Mouse (Mus musculus): Measurements from ENCODE around the gene Col8a1.
A peak's percentile ranks its signal among the peaks of the same experiment; 100 is the strongest.

The Col8a1 gene

DNA sequence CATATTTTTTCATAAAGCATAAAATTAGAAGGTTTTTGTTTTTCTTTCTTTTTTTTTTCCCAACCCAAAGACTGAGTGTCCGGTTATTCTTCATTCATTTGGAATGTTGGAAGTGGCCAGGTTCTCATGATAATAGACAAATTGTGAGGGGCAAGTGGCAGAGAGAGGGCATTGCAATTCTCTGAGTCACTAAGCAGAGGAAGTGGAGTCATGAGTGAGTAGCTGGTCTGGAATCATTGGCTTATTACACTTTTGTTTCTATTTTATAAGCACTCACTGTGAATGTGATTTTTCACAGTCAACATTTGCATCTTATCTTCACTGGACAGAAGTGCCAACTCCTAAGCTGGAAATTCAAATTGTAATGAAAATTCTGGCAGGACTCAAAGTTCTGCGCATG lies 82.9 kb downstream of the Col8a1 start:
- no peak for DNase-seq

DNA sequence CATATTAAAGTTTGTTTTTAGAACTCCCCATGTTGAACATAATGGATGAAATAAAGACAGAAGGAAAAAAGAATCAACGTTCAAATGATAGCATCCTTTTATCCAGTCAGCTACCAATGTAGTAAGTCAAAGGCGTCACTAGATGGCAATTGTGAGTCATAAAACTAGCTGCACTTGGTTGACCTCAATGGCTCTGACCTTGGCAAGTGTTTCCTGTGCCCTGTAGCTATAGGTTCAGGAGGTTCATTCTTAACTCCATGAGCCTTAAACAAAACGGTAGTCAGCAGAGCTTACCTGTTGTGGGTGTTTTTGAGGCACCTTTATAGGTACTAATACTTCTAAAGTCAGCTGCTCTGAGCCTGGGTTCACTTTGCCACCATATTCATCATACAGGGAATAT lies 85.2 kb downstream of the Col8a1 start:
- peak; percentile 60 for DNase-seq

DNA sequence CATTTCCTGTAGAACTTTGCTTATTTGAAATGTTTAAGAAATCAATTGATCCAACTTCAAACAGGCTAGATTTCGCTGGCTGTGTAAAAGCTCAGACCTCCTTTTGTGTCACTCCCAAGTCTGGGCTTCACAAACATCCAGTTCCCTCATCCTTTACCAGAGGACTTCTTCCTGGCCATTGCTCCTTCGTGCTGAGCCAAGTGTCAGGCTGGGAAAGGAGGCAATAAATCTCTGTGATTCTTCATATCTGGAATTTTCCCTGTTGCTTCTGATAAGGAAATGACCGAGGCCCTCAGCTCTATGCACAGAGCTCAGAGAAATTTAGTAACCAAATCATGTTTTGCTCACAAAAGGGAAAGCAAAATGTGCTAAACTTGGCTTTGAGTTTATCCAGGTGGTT lies 91.9 kb downstream of the Col8a1 start:
- DNase-seq: peak; percentile 13

DNA sequence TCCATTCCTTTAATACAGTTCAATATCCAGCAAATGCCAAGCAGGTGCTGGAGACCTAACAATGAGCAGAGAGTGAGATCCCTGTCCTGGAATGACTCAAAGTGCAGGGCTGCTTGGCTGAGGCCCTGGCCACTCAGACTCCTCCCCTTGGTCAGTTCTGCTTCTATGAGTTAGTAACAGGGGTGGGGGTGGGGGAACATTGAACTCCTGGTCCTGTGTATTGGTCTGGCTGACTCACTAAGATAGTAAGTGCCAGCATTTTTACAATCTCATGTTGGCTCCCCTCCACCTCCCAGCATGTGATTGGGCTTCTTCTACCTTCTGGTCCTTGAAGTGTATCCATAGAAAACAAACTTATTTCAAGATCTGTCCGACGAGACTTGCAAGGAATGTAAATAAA lies 104.6 kb downstream of the Col8a1 start:
- DNase-seq: peak; percentile 65

DNA sequence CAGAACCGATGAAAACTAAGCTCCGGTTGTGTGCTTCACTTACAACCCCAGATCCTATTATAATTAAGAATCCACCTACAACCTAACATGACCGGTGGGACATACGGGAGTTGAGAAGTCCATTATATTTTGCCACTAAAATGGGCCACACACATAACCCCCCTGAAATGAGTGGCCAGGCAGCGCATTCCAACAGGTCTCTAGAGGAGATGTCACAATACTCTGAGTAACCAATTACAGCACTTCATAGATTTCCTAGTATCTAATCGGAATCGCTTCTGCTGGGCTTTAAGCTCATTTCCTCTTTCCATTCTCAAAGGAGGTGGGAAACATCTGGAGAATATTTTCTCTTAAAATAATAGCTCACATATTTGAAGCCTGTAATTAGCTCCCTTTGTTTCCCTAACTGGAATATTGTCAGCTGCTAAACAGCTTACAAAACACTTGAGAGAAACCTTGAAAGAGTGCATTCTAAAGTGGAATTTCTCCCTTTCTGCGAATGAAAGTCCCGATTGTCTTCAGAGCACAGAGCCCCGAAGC lies 113.1 kb downstream of the Col8a1 start:
- no peak for DNase-seq

DNA sequence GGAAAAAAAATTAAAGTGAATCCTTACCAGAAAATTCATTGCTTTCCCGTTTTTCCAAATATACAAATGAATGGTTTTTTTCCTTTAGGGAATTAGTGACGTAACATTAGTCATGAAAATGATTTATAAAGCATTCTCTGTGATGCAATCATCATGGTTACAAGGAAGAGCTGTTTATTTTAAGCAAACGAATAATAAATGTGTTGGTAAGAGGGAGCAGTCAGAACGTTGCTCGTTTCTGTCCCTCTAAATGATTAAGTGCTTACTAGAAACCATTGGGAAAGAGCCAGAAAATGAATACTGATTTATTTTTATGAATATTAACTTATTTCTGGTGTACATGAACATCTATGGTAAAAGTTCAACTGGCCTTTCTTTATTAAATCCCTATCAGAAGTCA lies 119.8 kb downstream of the Col8a1 start:
- DNase-seq: no peak

DNA sequence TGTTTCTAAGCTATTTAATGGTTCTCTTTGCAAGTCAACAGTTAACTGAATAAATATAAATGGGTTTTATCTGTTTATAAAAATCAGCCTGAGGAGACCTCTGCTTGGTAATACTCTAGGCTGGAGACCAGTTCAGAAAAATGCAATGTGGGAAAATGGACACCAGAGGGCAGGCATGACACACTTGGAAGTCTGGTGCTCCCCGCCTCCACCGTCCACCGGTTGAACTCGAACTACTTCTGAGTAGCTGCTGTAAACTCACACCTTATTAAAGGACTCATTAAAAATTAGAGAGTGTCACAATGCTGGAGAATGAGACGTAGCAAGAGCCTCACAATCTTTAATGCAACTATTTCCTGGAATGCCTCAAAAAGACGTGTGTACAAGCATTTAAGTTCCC lies 120.3 kb downstream of the Col8a1 start:
- DNase-seq: peak; percentile 77

DNA sequence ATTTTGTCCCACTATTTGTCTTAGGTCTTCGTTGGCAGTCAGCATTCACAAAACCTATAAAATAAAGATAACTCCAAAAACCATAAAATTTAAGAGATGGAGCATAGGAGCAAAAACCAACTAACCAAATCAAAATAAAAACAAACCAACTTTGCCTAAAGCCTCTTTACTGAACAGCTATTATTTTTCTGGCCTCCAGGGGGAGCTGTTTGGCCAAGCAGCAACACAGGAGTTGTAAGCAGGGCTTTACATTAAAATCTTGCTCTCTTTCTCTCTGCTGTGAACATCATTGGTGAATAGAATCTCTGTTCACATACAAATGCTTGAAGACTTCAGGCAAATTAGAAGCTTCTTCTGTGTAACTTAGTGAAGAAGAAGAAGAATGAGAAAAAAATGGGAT lies 142.8 kb downstream of the Col8a1 start:
- DNase-seq: peak; percentile 44

DNA sequence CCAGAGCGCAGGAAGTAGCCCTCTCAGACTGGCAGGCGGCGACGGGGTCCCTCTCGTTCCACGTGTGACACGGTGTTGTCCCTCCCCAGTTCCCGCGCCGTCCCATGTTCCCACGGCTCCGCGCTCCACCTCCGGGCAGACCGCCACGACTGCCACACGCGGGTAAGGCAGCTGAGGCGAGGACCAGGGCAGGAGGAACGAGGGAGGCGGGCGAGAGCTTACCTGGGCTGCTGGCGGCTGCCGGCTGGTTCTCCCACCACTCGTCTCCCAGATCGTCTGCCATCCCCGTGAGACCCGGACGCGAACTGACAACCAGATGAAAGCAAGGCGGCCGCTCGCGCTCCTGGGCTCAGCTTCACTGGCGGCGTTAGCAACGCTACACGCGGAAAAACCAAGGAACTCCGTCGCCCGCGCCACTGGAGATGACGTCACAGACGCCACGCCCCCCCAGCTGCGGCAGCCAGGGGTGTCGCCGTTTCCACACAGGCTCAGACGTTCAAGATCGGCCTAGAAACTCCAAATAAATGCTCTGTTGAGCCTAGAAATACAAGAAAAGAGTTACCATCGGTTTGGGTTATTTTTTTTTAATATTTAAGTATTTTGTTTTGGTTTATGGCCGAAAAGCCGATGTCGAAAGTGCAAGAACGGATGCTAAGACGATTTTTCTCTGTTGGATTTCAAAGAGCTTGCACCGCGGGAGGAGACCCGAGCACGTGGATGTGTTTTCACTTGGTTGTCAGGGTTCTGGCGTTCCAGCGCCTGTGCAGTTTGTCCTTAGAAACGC lies 147.9 kb downstream of the Col8a1 start, which contains the start of gene Cmss1:
Gene Cmss1, minus strand, starts transcription at position 421 of the 784 bp plus-strand sequence.
- peak; percentile 81 for DNase-seq

DNA sequence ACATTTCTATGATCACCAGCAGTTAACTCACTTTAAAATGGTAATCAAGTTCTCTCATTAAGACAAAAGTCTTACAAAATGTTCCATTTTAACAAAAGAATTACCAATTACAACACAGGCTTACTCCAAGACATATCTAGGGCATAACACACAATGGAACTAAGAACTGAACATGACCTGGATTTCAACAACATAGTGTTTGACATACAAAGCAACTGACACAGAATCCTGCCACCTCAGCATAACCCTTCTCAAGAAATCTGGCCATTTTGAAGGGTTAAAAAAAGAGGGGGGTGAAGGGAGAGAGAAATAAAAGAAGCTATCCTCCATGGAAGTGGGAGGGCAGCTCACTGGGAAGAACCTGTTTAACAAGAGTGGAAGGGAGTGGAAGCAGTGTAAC lies 153.5 kb downstream of the Col8a1 start:
- no peak for DNase-seq

DNA sequence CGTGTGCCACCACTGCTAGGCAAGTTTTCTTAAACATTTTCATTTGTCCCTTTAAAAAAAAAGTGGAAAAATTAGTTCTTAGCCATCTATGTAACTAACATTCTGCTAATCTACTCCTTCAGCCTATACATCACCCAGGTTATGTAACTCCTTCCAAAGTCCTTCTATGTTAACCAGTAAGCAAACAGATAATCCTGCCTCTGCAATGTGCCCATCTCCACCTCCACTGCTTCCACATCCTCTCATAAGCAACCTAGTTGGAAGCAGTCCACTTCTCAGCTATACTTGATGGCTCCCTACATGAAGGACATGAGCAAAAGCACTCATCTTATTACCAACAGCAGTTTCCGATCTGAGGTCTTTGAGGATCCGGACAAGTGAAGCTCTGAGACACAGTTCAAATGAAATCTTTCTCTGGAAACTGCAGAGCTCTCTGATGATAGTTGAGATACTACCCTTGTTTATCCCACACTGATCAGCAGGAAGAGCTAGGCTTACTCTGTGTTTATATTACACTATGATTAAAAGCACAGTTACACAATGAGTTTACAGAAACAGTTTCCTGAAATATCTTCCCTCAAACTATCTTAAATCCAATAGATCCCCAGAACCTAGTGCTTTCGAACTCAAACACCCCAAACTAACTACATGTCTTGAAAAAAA lies 157.1 kb downstream of the Col8a1 start:
- DNase-seq: no peak

DNA sequence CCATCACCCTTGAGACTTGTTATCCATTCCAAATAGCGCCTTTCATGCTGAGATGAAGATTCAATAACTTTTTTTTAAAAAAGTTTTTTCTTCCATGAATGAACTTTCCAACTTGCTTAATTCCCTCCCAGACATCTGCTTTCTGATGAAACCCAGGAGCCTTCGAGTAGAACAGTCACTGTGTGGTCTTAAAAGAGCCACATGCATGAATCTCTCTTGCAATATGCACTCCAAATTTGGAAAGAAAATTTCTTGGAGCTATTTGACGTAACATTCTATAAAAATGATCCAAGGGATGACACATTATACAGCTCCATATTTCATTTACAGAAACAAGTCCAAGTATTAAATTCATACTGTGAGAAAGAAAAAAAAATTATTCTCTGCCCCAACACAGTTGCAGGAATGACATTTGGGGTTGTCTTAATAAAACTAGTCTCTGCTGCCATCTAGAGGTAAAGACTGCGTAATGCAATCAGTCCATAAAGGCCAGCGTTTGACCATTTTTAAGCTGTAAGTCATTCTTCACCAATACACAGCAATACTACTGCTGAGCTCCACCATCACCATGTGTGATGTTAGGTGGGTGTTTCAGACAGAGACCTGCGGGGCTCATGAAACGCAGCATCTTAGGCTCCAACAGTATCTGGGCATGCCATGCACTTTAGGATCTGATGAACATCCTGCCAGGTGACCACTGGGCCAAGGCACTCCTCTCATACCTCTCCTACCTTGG lies 160.9 kb downstream of the Col8a1 start:
- peak; percentile 74 for DNase-seq

DNA sequence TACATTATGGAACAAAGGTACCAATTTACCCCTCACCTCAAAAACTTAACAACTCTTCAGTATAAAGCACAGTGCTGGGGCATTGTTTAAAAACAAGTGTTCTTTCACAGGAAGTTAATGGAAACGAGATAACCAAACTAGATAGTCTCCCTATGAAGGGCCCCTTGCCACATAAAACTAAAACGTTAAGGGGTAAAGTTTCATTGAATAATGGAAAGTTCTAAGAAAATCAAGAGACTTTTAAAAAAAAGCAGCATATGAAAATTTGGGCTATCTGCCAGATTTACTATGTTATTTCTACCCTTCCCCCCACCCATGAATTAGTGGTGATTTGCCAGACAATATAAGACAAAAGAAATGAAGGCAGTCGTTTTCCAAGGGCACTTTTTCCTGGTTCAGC lies 169.3 kb downstream of the Col8a1 start:
- DNase-seq: no peak

DNA sequence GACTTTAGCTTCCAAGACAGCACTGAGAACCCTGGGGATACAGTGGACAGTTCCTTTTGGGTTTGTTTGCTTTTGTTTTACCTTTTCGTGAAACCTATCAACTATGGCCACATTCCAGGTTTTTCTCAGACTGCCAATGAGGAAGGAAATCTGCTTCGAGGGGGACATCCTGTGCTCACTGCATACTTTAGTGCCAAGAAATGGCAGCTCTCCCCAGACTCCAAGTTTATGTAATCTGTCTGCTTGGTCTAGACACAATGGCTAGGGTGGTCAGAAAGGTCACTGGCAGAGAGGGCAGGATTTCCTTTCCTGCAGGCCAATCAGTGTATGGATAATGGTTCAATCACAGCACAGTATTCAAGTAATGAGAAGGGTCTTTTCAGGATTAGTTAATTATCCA lies 172.5 kb downstream of the Col8a1 start:
- peak; percentile 66 for DNase-seq

DNA sequence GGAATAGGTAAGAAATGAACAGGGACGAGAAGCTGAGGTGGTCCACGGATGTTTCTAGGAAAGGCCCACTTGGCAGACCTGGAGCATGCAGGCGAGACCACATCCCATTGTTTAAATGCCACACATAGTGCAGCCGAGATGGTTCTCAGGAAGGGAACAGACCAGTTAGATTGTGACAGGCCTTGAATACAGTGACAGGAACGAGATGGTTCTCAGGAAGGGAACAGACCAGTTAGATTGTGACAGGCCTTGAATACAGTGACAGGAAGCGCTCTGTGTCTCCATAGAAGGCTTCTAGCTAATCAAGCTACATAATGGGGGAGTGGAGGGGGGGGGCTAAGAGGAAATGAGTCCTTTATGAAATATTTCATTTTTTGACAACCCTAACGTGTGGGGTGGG lies 174.5 kb downstream of the Col8a1 start:
- DNase-seq: peak; percentile 31

DNA sequence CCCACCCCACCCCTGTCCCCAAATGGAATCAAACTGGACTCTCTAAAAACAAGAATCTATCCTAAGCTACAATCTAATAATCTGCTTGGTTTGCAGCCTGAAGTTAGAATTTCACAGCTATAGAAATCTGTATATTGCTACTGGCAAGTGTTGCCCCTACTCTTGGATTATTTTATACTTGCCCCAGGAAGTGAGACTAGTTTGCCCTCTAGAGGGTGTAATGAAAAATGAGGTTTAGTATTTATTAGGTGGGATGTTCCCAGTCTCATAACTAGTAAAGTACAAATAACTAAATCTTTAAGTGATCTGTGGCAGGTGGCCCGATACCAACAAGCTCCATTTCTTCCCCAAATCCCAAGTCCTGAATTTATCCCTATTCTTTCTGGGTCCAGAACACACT lies 177.0 kb downstream of the Col8a1 start:
- no peak for DNase-seq

DNA sequence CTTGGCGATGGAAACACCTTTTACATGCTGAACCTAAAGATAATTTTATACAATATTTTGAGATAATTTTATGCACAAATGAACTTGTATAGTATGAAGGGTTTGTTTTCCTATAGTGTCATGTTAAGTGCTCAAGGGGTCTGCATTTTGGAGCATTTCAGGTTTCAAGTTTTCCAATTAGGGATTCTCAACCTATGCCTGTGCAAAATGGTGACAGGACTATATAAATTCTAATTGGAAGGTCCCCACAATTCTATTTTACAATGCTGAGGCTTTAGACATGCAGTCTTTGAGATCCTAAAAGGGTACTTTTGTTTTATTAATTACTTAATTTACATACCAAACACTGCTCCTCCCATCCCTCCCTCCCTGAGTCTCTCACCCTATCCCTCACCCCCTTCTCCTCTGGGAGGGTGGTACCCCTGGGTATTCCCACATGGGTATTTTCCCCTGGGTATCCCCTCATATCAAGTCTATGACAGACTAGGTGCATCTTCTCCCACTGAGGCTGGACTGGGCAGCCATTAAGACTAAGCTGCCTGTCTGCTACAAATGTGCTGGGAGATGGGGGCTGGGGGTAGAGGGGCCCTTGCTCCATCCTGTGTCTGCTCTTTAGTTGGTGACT lies 178.7 kb downstream of the Col8a1 start:
- no peak for DNase-seq

Data from kidney, adult 9 months (tissue).